Mouse (Mus musculus): ENCODE measurements around the gene Pms2. TPM values are rescaled to one million over a fixed set of nuclear protein-coding genes. Genes with fewer than 3 reads are reported as not detected.

Pms2 gene
- total and polyA plus RNA-seq, 3 experiments: 16.5 to 17.3 TPM; not detected in 1

DNA sequence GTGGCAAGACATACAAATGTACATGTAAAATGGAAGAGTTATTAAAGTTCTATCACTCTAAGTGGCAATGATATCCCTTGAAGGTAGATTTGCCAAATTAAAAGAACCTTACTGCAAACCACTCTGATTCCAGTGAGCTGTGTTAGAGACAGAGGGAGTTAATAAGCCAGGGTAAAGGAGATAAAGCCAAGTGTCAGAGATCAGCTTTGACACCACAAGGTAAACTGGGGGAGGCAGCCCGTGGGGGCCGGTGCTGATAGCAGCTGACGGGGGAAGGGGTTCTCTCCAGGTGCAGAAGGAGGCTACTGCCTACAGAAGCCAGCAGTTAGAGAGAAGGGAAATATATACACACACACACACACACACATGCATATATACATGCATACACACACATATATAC, 62.9 kb downstream of the Pms2 start:
- peak overlapping the region; percentile 50 to 52 for H3K4me3 ChIP-seq (ENCODE audit: control insufficient read depth in 1 of 2, insufficient read depth in 1 of 2, low read depth in 2 of 2, low read length in 2 of 2)
- no peaks in the 10 kb centered on the region for H3K79me2 ChIP-seq (ENCODE audit: control insufficient read depth, insufficient read depth, low read length, poor library complexity)
- peaks cover 9 to 40% of the 10 kb centered on the region in 2 experiments for H3K4me1 ChIP-seq (ENCODE audit: control insufficient read depth in 1 of 2, insufficient read depth in 2 of 2, low read length in 2 of 2)
- TF ChIP-seq ZMIZ1 (IDR thresholded peaks at IDR 0.05; ENCODE audit: low read depth, low read length) (no peak), MYC (IDR thresholded peaks at IDR 0.05; ENCODE audit: low read depth, low read length) (0 out of 2 replicates have a peak, but pooled peaks have one; percentile 2), NELFE (IDR thresholded peaks at IDR 0.05; ENCODE audit: low read depth, low read length) (0 out of 2 replicates have a peak, but pooled peaks have one; percentile 17), EP300 (IDR thresholded peaks at IDR 0.05; ENCODE audit: low read depth in 1 of 2, low read length in 2 of 2) (peak in 1 of 2 experiments; percentile 30; a peak in 1 of 4 replicates), ELF1 (IDR thresholded peaks at IDR 0.05; ENCODE audit: low read depth, low read length) (no peak), NRF1 (IDR thresholded peaks at IDR 0.05; ENCODE audit: insufficient read depth, low read depth, low read length, poor library complexity, severe bottlenecking) (no peak), POLR2AphosphoS2 (IDR thresholded peaks at IDR 0.05; ENCODE audit: low read length) (no peak), JUND (IDR thresholded peaks at IDR 0.05; ENCODE audit: low read depth, low read length) (no peak), SIN3A (IDR thresholded peaks at IDR 0.05; ENCODE audit: low read length) (0 out of 2 replicates have a peak, but pooled peaks have one; percentile 8), GATA1 (IDR thresholded peaks at IDR 0.05; ENCODE audit: low read depth, low read length) (peak; percentile 58), TBP (IDR thresholded peaks at IDR 0.05; ENCODE audit: low read depth, low read length) (0 out of 2 replicates have a peak, but pooled peaks have one; percentile 2), ETS1 (IDR thresholded peaks at IDR 0.05; ENCODE audit: low read depth, low read length) (no peak), TCF12 (IDR thresholded peaks at IDR 0.05; ENCODE audit: low read depth, low read length) (peak; percentile 52; the same call in 1 of the 2 replicates)
- peak; percentile 53 for DNase-seq (ENCODE audit: low read depth, low spot score)
- H3K27me3 ChIP-seq (ENCODE audit: control insufficient read depth in 1 of 2, insufficient read depth in 2 of 2, low read length in 2 of 2): no peaks in the 10 kb centered on the region
- H3K36me3 ChIP-seq (ENCODE audit: control insufficient read depth in 1 of 2, insufficient read depth in 2 of 2, low read length in 2 of 2): peaks cover 0 to 12% of the 10 kb centered on the region in 2 experiments; a peak in 2 of 4 replicates
- peak overlapping the region; percentile 46 for H3K9ac ChIP-seq (ENCODE audit: control insufficient read depth, low read depth, low read length, poor library complexity, severe bottlenecking)
- peak overlapping the region; percentile 68 for H3K27ac ChIP-seq (ENCODE audit: control insufficient read depth, low read depth, low read length)
- no peaks in the 10 kb centered on the region for H3K9me3 ChIP-seq (replicated peaks; ENCODE audit: insufficient read depth, low read length)

DNA sequence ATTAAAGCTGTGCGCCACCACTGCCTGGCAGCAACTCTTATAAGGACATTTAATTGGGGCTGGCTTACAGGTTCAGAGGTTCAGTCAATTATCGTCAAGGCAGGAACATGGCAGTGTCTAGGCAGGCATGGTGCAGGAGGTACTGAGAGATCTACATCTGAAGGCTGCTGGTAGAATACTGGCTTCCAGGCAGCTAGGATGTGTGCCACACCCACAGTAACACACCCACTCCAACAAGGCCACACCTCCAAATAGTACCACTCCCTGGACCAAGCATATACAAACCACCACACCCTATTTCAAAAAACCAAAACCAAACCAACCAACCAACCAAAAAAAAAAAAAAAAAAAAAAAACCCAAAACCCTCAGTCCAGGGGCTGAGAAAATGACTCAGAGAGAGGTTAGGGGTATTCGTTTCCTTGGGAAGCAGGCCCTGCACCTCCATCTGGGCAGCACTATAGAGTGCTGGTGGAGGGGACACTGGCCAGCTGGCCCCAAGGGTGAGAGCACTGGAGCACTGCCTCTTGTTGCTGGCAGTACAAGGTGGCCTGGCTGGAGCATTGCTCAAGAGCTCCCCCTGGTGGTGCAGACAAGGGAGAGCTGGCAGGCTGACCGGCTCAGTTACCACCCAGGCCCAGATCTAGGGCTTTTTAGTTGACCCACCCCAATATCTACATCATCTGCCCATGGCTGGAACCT, 65.3 kb downstream of the Pms2 start:
- no peaks in the 10 kb centered on the region for H3K9me3 ChIP-seq (replicated peaks; ENCODE audit: insufficient read depth, low read length)
- TF ChIP-seq NELFE (IDR thresholded peaks at IDR 0.05; ENCODE audit: low read depth, low read length) (no peak), RAD21 (IDR thresholded peaks at IDR 0.05; ENCODE audit: low read depth, low read length) (peak; percentile 72), CTCF (IDR thresholded peaks at IDR 0.05 in 2 of 3, conservative IDR thresholded peaks at IDR 0.05 in 1 of 3; ENCODE audit: control insufficient read depth in 1 of 3, insufficient read depth in 1 of 3, low read depth in 2 of 3, low read length in 3 of 3, poor library complexity in 1 of 3, severe bottlenecking in 1 of 3) (peak; percentile 84 to 95 (median 94)), ZC3H11A (IDR thresholded peaks at IDR 0.05; ENCODE audit: low read depth, low read length) (peak; percentile 63), GABPA (IDR thresholded peaks at IDR 0.05; ENCODE audit: low read depth, low read length) (no peak), UBTF (IDR thresholded peaks at IDR 0.05; ENCODE audit: borderline replicate concordance, insufficient read depth, low read depth, low read length) (no peak), SMC3 (IDR thresholded peaks at IDR 0.05; ENCODE audit: low read depth, low read length) (peak; percentile 82), ZKSCAN1 (IDR thresholded peaks at IDR 0.05; ENCODE audit: low read depth, low read length) (no peak), POLR2AphosphoS5 (IDR thresholded peaks at IDR 0.05; ENCODE audit: borderline replicate concordance, low read depth, low read length) (no peak), ZNF384 (IDR thresholded peaks at IDR 0.05; ENCODE audit: low read depth, low read length) (peak; percentile 85), RCOR1 (IDR thresholded peaks at IDR 0.05; ENCODE audit: low read depth, low read length) (no peak), POLR2AphosphoS2 (IDR thresholded peaks at IDR 0.05; ENCODE audit: low read length) (no peak), BHLHE40 (IDR thresholded peaks at IDR 0.05; ENCODE audit: borderline replicate concordance, low read depth, low read length) (no peak), MAFK (IDR thresholded peaks at IDR 0.05; ENCODE audit: borderline replicate concordance, low read depth, low read length) (no peak), TCF12 (IDR thresholded peaks at IDR 0.05; ENCODE audit: low read depth, low read length) (no peak)
- peaks cover 9 to 40% of the 10 kb centered on the region in 2 experiments for H3K4me1 ChIP-seq (ENCODE audit: control insufficient read depth in 1 of 2, insufficient read depth in 2 of 2, low read length in 2 of 2)
- no peak overlapping the region for H3K4me3 ChIP-seq (ENCODE audit: control insufficient read depth in 1 of 2, insufficient read depth in 1 of 2, low read depth in 2 of 2, low read length in 2 of 2)
- no peaks in the 10 kb centered on the region for H3K79me2 ChIP-seq (ENCODE audit: control insufficient read depth, insufficient read depth, low read length, poor library complexity)
- H3K27ac ChIP-seq (ENCODE audit: control insufficient read depth, low read depth, low read length): no peak overlapping the region
- no peak overlapping the region for H3K9ac ChIP-seq (ENCODE audit: control insufficient read depth, low read depth, low read length, poor library complexity, severe bottlenecking)
- H3K27me3 ChIP-seq (ENCODE audit: control insufficient read depth in 1 of 2, insufficient read depth in 2 of 2, low read length in 2 of 2): no peaks in the 10 kb centered on the region
- H3K36me3 ChIP-seq (ENCODE audit: control insufficient read depth in 1 of 2, insufficient read depth in 2 of 2, low read length in 2 of 2): peaks cover 0 to 12% of the 10 kb centered on the region in 2 experiments; a peak in 2 of 4 replicates
- peak; percentile 87 for DNase-seq (ENCODE audit: low read depth, low spot score)
